Mouse (Mus musculus): ENCODE results near the gene Zfp286. TPM values are rescaled to one million over a fixed set of nuclear protein-coding genes. Genes with fewer than 3 reads are reported as not detected.
A peak's percentile ranks its signal among the peaks of the same experiment; 100 is the strongest.

Zfp286 gene
- polyA plus RNA-seq, 1 experiment from 2014 or later: 34.0 TPM

- Histone ChIP-seq H3K9me3 (no peaks in the 10 kb centered on the region), H3K9ac (replicated peaks) (no peak overlapping the region), H3K36me3 (no peaks in the 10 kb centered on the region), H3K4me3 (no peak overlapping the region), H3K27ac (replicated peaks) (no peak overlapping the region), H3K27me3 (peaks cover 12% of the 10 kb centered on the region; the same call in 1 of the 2 replicates), H3K4me2 (replicated peaks) (no peak overlapping the region), H3K4me1 (no peaks in the 10 kb centered on the region; the same call in 1 of the 2 replicates)
- WGBS: 52% methylated on average over 5 of the region's 5 CpGs
- ATAC-seq (ENCODE audit: low FRiP score, low read depth): no peak
These were observed 45.2 kb downstream of the Zfp286 start for GRCm38 (mm10) chr11:62744103-62744502.

- no peak overlapping the region for H3K4me2 ChIP-seq (replicated peaks)
- 78% methylated on average over 10 of the region's 10 CpGs for WGBS
- ATAC-seq (ENCODE audit: low FRiP score, low read depth): no peak
These were observed 46.9 kb downstream of the Zfp286 start for GRCm38 (mm10) chr11:62742261-62742957.

GRCm38 (mm10) chr11:62741186-62741585 is 48.1 kb downstream of the Zfp286 start:
- Histone ChIP-seq H3K4me2 (replicated peaks) (no peak overlapping the region), H3K4me1 (no peaks in the 10 kb centered on the region; the same call in 1 of the 2 replicates), H3K9ac (replicated peaks) (no peak overlapping the region), H3K36me3 (no peaks in the 10 kb centered on the region), H3K4me3 (no peak overlapping the region), H3K27me3 (no peaks in the 10 kb centered on the region), H3K9me3 (no peaks in the 10 kb centered on the region), H3K27ac (replicated peaks) (no peak overlapping the region)
- WGBS: 94% methylated on average over 2 of the region's 2 CpGs
- no peak for ATAC-seq (ENCODE audit: low FRiP score, low read depth)

More at GRCm38 (mm10) chr11:62742261-62742957, 46.9 kb downstream of the Zfp286 start:
- Histone ChIP-seq H3K9me3 (no peaks in the 10 kb centered on the region), H3K4me3 (no peak overlapping the region), H3K9ac (replicated peaks) (no peak overlapping the region), H3K27me3 (peaks cover 3% of the 10 kb centered on the region; the same call in 1 of the 2 replicates), H3K36me3 (no peaks in the 10 kb centered on the region), H3K27ac (replicated peaks) (no peak overlapping the region), H3K4me1 (no peaks in the 10 kb centered on the region; the same call in 1 of the 2 replicates)

GRCm38 (mm10) chr11:62732665-62733064 is 56.6 kb downstream of the Zfp286 start:
- H3K9me3 ChIP-seq: no peaks in the 10 kb centered on the region
- peaks cover 17% of the 10 kb centered on the region for H3K36me3 ChIP-seq
- ATAC-seq (ENCODE audit: low FRiP score, low read depth): no peak
- WGBS: 83% methylated on average over 3 of the region's 3 CpGs
- no peaks in the 10 kb centered on the region for H3K27me3 ChIP-seq
- no peak overlapping the region for H3K27ac ChIP-seq (replicated peaks)
- H3K9ac ChIP-seq (replicated peaks): no peak overlapping the region
- H3K4me2 ChIP-seq (replicated peaks): no peak overlapping the region
- peaks cover 17% of the 10 kb centered on the region for H3K4me1 ChIP-seq
- no peak overlapping the region for H3K4me3 ChIP-seq

GRCm38 (mm10) chr11:62732022-62732387 is 57.3 kb downstream of the Zfp286 start:
- Histone ChIP-seq H3K27me3 (no peaks in the 10 kb centered on the region), H3K4me2 (replicated peaks) (peak overlapping the region; percentile 65), H3K9ac (replicated peaks) (0 out of 2 replicates have a peak overlapping the region, but pooled peaks have one; percentile 25), H3K4me3 (peak overlapping the region; percentile 70), H3K36me3 (peaks cover 23% of the 10 kb centered on the region), H3K9me3 (no peaks in the 10 kb centered on the region), H3K27ac (replicated peaks) (peak overlapping the region; percentile 92), H3K4me1 (peaks cover 17% of the 10 kb centered on the region)
- ATAC-seq (ENCODE audit: low FRiP score, low read depth): no peak
- WGBS: 4% methylated on average over 5 of the region's 5 CpGs

- peak within 1 kb of the TSS; percentile 70 for H3K4me3 ChIP-seq
- no peaks in the 10 kb centered on the region for H3K27me3 ChIP-seq
- under 1% methylated on average over 48 of the region's 48 CpGs for WGBS
- H3K4me1 ChIP-seq: peaks cover 17% of the 10 kb centered on the region
- peak within 1 kb of the TSS; percentile 73 for H3K9ac ChIP-seq (replicated peaks)
- H3K27ac ChIP-seq (replicated peaks): peak within 1 kb of the TSS; percentile 92
- ATAC-seq (ENCODE audit: low FRiP score, low read depth): peak; percentile 99
- H3K4me2 ChIP-seq (replicated peaks): peak within 1 kb of the TSS; percentile 65
- peaks cover 23% of the 10 kb centered on the region for H3K36me3 ChIP-seq
- no peaks in the 10 kb centered on the region for H3K9me3 ChIP-seq
These were observed 57.8 kb downstream of the Zfp286 start, which contains the start of gene Zfp287 for GRCm38 (mm10) chr11:62731311-62732021. Gene Zfp287, minus strand, starts transcription at chr11:62731905.

GRCm38 (mm10) chr11:62728276-62728675 is 61.0 kb downstream of the Zfp286 start:
- H3K27ac ChIP-seq (replicated peaks): no peak overlapping the region
- no peak overlapping the region for H3K4me2 ChIP-seq (replicated peaks)
- 95% methylated on average over 8 of the region's 8 CpGs for WGBS
- no peak overlapping the region for H3K4me3 ChIP-seq
- H3K9ac ChIP-seq (replicated peaks): no peak overlapping the region
- peaks cover 51% of the 10 kb centered on the region for H3K36me3 ChIP-seq
- H3K27me3 ChIP-seq: no peaks in the 10 kb centered on the region
- H3K4me1 ChIP-seq: peaks cover 17% of the 10 kb centered on the region
- no peaks in the 10 kb centered on the region for H3K9me3 ChIP-seq
- ATAC-seq (ENCODE audit: low FRiP score, low read depth): no peak

GRCm38 (mm10) chr11:62710657-62711056 is 78.6 kb downstream of the Zfp286 start:
- WGBS: 95% methylated on average over 5 of the region's 5 CpGs
- H3K4me1 ChIP-seq: no peaks in the 10 kb centered on the region
- H3K4me3 ChIP-seq: no peak overlapping the region
- no peak overlapping the region for H3K27ac ChIP-seq (replicated peaks)
- ATAC-seq (ENCODE audit: low FRiP score, low read depth): no peak
- H3K36me3 ChIP-seq: peaks cover 51% of the 10 kb centered on the region
- no peaks in the 10 kb centered on the region for H3K27me3 ChIP-seq
- H3K4me2 ChIP-seq (replicated peaks): no peak overlapping the region
- H3K9ac ChIP-seq (replicated peaks): no peak overlapping the region
- H3K9me3 ChIP-seq: no peaks in the 10 kb centered on the region

GRCm38 (mm10) chr11:62708252-62708651 is 81.0 kb downstream of the Zfp286 start:
- Histone ChIP-seq H3K9ac (replicated peaks) (no peak overlapping the region), H3K9me3 (no peaks in the 10 kb centered on the region), H3K27me3 (no peaks in the 10 kb centered on the region), H3K4me3 (no peak overlapping the region), H3K27ac (replicated peaks) (no peak overlapping the region), H3K4me1 (no peaks in the 10 kb centered on the region), H3K4me2 (replicated peaks) (no peak overlapping the region), H3K36me3 (peaks cover 31% of the 10 kb centered on the region)
- ATAC-seq (ENCODE audit: low FRiP score, low read depth): no peak
- WGBS: 77% methylated on average over 7 of the region's 7 CpGs

GRCm38 (mm10) chr11:62706141-62706540 is 83.1 kb downstream of the Zfp286 start:
- WGBS: 85% methylated on average over 2 of the region's 2 CpGs
- Histone ChIP-seq H3K4me2 (replicated peaks) (no peak overlapping the region), H3K36me3 (peaks cover 15% of the 10 kb centered on the region), H3K4me1 (no peaks in the 10 kb centered on the region), H3K9ac (replicated peaks) (no peak overlapping the region), H3K27ac (replicated peaks) (no peak overlapping the region), H3K4me3 (no peak overlapping the region), H3K27me3 (no peaks in the 10 kb centered on the region), H3K9me3 (no peaks in the 10 kb centered on the region)
- no peak for ATAC-seq (ENCODE audit: low FRiP score, low read depth)

Measured in midbrain, embryonic 12.5 days (tissue).